Mouse (Mus musculus): ENCODE measurements at regions not wholly inside any gene's neighbourhood (a gene's known extent, or its start where the extent isn't known, plus 50 kb on each side); places are given as distances from the start of the nearest gene placed in this dataset.

DNA sequence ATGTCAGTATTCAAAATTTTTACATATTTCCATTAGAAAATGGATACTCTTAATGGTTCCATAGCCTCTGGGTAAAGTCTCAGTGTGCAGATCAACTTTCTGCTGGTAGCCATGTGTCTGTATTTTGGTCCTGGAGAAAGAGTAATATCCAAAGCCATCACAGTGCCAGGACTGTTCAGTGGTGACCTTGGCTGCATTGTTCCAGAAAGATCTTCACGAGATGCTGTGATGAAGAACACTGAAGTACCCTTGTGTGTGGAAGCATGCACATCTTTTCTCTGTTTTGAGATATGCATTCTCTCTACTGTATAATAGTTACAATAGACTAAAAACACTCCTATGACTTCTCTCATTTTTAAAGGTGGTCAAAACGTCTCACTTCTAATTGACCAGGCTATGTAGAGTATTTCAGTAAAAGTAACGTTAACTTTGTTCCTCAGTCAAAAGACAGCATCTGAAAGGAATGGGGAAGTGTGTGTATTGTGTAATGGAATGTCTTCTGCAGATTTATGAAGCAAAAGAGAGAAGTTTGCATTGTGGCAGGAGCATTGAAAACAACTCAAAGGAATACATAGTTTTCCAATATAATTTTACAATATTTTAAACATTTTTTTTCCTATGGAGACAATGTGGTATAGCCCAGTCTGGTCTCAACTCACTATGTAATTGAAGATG, 192.8 kb upstream of the Negr1 start:
- Histone ChIP-seq H3K27me3 (ENCODE audit: control insufficient read depth, insufficient read depth, low read length) (no peaks in the 10 kb centered on the region), H3K36me3 (ENCODE audit: control insufficient read depth, insufficient read depth, low read length) (no peaks in the 10 kb centered on the region), H3K9ac (replicated peaks; ENCODE audit: low read depth, low read length) (no peak overlapping the region), H3K27ac (ENCODE audit: low read length) (no peak overlapping the region), H3K9me3 (ENCODE audit: control insufficient read depth, low read depth, low read length) (no peaks in the 10 kb centered on the region), H3K4me2 (replicated peaks; ENCODE audit: low read depth, low read length) (no peak overlapping the region), H3K4me1 (ENCODE audit: control insufficient read depth, insufficient read depth, low read length) (no peaks in the 10 kb centered on the region), H3K4me3 (ENCODE audit: low read depth, low read length) (no peak overlapping the region)
- ATAC-seq (ENCODE audit: insufficient number of reproducible peaks, insufficient read depth, low FRiP score, low read depth) = no peak
- 75% methylated on average over 3 of the region's 3 CpGs for WGBS

GRCm38 (mm10) chr3:156376717-156377116, 184.9 kb upstream of the Negr1 start:
- no peaks in the 10 kb centered on the region for H3K9me3 ChIP-seq (ENCODE audit: control insufficient read depth, low read depth, low read length)
- no peak for ATAC-seq (ENCODE audit: insufficient number of reproducible peaks, insufficient read depth, low FRiP score, low read depth)
- no peaks in the 10 kb centered on the region for H3K27me3 ChIP-seq (ENCODE audit: control insufficient read depth, insufficient read depth, low read length)
- H3K4me3 ChIP-seq (ENCODE audit: low read depth, low read length) = no peak overlapping the region
- no peak overlapping the region for H3K27ac ChIP-seq (ENCODE audit: low read length)
- no peaks in the 10 kb centered on the region for H3K4me1 ChIP-seq (ENCODE audit: control insufficient read depth, insufficient read depth, low read length)
- H3K9ac ChIP-seq (replicated peaks; ENCODE audit: low read depth, low read length) = no peak overlapping the region
- no peaks in the 10 kb centered on the region for H3K36me3 ChIP-seq (ENCODE audit: control insufficient read depth, insufficient read depth, low read length)
- no peak overlapping the region for H3K4me2 ChIP-seq (replicated peaks; ENCODE audit: low read depth, low read length)

DNA sequence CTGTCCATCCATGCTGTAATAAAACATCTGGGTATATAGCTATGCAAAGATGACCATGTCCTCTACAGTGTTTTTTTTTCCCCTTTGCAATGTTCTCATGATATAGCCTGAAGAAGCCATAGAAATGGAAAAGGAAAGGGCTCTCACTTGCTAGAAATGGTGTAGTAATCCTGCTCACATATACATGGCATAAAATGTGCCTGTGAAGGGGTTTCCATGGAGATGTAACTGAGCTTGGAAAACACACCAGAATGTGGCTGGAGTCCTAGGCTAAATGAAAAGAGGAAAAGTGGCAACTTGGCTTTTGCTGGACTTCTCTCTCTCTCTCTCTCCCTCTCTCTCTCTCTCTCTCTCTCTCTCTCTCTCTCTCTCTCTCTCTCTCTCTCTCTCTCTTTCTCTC, 178.7 kb upstream of the Negr1 start:
- no peak for ATAC-seq (ENCODE audit: insufficient number of reproducible peaks, insufficient read depth, low FRiP score, low read depth)
- H3K4me3 ChIP-seq (ENCODE audit: low read depth, low read length) = no peak overlapping the region
- no peak overlapping the region for H3K27ac ChIP-seq (ENCODE audit: low read length)
- H3K27me3 ChIP-seq (ENCODE audit: control insufficient read depth, insufficient read depth, low read length) = no peaks in the 10 kb centered on the region
- no peak overlapping the region for H3K9ac ChIP-seq (replicated peaks; ENCODE audit: low read depth, low read length)
- H3K36me3 ChIP-seq (ENCODE audit: control insufficient read depth, insufficient read depth, low read length) = no peaks in the 10 kb centered on the region
- no peak overlapping the region for H3K4me2 ChIP-seq (replicated peaks; ENCODE audit: low read depth, low read length)
- no peaks in the 10 kb centered on the region for H3K4me1 ChIP-seq (ENCODE audit: control insufficient read depth, insufficient read depth, low read length)
- H3K9me3 ChIP-seq (ENCODE audit: control insufficient read depth, low read depth, low read length) = no peaks in the 10 kb centered on the region

DNA sequence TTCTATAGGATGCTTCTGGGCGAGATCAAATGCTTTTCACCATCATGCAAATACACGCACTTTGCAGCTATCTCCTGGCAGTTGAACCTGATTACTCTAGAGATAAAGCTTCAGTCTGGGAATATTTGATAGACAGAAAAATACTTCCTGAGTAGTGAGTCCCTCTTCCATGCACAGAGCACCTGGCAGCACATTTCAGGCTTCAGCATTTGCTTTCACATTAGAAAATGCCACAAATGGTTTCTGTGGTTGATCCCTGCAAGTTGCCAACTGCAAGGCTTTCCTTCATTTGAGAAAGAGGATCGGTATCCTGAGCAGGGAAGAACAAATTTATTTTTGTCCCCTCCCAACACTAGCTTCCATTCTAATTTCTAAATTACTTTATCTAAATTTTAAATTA, 155.5 kb upstream of the Negr1 start:
- WGBS = 81% methylated on average over 3 of the region's 3 CpGs
- H3K27ac ChIP-seq (ENCODE audit: low read length) = no peak overlapping the region
- no peak for ATAC-seq (ENCODE audit: insufficient number of reproducible peaks, insufficient read depth, low FRiP score, low read depth)

GRCm38 (mm10) chr3:156407112-156407511, 154.5 kb upstream of the Negr1 start:
- no peak overlapping the region for H3K9ac ChIP-seq (replicated peaks; ENCODE audit: low read depth, low read length)

More for the DNA sequence above, 155.5 kb upstream of the Negr1 start:
- Histone ChIP-seq H3K9ac (replicated peaks; ENCODE audit: low read depth, low read length) (no peak overlapping the region), H3K9me3 (ENCODE audit: control insufficient read depth, low read depth, low read length) (no peaks in the 10 kb centered on the region), H3K4me3 (ENCODE audit: low read depth, low read length) (no peak overlapping the region), H3K4me2 (replicated peaks; ENCODE audit: low read depth, low read length) (no peak overlapping the region), H3K36me3 (ENCODE audit: control insufficient read depth, insufficient read depth, low read length) (no peaks in the 10 kb centered on the region), H3K27me3 (ENCODE audit: control insufficient read depth, insufficient read depth, low read length) (no peaks in the 10 kb centered on the region), H3K4me1 (ENCODE audit: control insufficient read depth, insufficient read depth, low read length) (no peaks in the 10 kb centered on the region)

DNA sequence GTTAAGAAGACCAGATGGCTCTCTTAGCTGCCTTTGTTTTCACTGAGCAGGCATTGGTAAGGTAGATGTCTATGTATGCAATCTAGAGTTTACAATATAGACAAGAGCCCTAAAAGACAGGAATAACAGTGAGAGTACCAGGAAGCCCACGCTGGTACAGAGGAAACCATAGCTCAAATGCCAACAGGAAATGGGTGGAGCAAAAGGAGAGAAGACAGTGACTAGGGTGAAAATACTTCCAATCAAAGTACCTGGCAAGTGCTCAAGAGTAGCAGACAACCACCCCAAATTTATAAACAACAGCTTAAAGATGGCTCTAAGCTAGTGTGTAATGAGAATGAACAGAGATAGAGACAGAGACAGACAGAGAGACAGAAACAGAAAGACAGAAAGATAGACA, 151.5 kb upstream of the Negr1 start:
- H3K4me3 ChIP-seq (ENCODE audit: low read depth, low read length) = no peak overlapping the region
- WGBS = 48% methylated on average over 1 of the region's 1 CpGs
- no peak overlapping the region for H3K9ac ChIP-seq (replicated peaks; ENCODE audit: low read depth, low read length)
- H3K27ac ChIP-seq (ENCODE audit: low read length) = no peak overlapping the region
- no peaks in the 10 kb centered on the region for H3K36me3 ChIP-seq (ENCODE audit: control insufficient read depth, insufficient read depth, low read length)
- H3K4me1 ChIP-seq (ENCODE audit: control insufficient read depth, insufficient read depth, low read length) = no peaks in the 10 kb centered on the region
- no peaks in the 10 kb centered on the region for H3K9me3 ChIP-seq (ENCODE audit: control insufficient read depth, low read depth, low read length)
- no peaks in the 10 kb centered on the region for H3K27me3 ChIP-seq (ENCODE audit: control insufficient read depth, insufficient read depth, low read length)
- ATAC-seq (ENCODE audit: insufficient number of reproducible peaks, insufficient read depth, low FRiP score, low read depth) = no peak
- H3K4me2 ChIP-seq (replicated peaks; ENCODE audit: low read depth, low read length) = no peak overlapping the region

More at GRCm38 (mm10) chr3:156407112-156407511, 154.5 kb upstream of the Negr1 start:
- Histone ChIP-seq H3K27ac (ENCODE audit: low read length) (no peak overlapping the region), H3K4me1 (ENCODE audit: control insufficient read depth, insufficient read depth, low read length) (no peaks in the 10 kb centered on the region), H3K4me2 (replicated peaks; ENCODE audit: low read depth, low read length) (no peak overlapping the region), H3K27me3 (ENCODE audit: control insufficient read depth, insufficient read depth, low read length) (no peaks in the 10 kb centered on the region), H3K36me3 (ENCODE audit: control insufficient read depth, insufficient read depth, low read length) (no peaks in the 10 kb centered on the region), H3K9me3 (ENCODE audit: control insufficient read depth, low read depth, low read length) (no peaks in the 10 kb centered on the region), H3K4me3 (ENCODE audit: low read depth, low read length) (no peak overlapping the region)
- no peak for ATAC-seq (ENCODE audit: insufficient number of reproducible peaks, insufficient read depth, low FRiP score, low read depth)
- WGBS = 80% methylated on average over 2 of the region's 2 CpGs

DNA sequence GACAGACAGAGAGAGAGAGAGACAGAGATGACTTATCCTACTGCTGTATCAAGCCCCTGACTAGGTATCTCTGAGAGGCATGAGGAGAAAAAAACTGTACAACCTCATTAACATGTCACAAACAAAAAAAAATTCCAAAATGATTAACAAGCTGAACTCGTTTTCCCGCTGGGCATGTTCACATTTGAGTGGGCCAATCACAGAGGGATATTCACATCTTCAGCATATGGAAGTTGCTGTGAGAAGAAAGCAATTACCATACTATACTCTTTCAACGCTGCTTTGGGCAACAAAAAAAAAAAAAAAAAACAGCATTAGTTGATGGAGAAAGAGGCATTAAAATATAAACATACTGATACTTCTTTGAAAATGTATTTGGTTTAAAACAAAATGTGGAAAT, 148.8 kb upstream of the Negr1 start:
- no peaks in the 10 kb centered on the region for H3K4me1 ChIP-seq (ENCODE audit: control insufficient read depth, insufficient read depth, low read length)
- no peak overlapping the region for H3K9ac ChIP-seq (replicated peaks; ENCODE audit: low read depth, low read length)
- whole genome bisulfite sequencing = 80% methylated on average over 3 of the region's 3 CpGs
- H3K36me3 ChIP-seq (ENCODE audit: control insufficient read depth, insufficient read depth, low read length) = no peaks in the 10 kb centered on the region
- no peak overlapping the region for H3K4me3 ChIP-seq (ENCODE audit: low read depth, low read length)
- no peak for ATAC-seq (ENCODE audit: insufficient number of reproducible peaks, insufficient read depth, low FRiP score, low read depth)
- H3K27ac ChIP-seq (ENCODE audit: low read length) = no peak overlapping the region
- no peaks in the 10 kb centered on the region for H3K27me3 ChIP-seq (ENCODE audit: control insufficient read depth, insufficient read depth, low read length)
- H3K9me3 ChIP-seq (ENCODE audit: control insufficient read depth, low read depth, low read length) = no peaks in the 10 kb centered on the region
- no peak overlapping the region for H3K4me2 ChIP-seq (replicated peaks; ENCODE audit: low read depth, low read length)

DNA sequence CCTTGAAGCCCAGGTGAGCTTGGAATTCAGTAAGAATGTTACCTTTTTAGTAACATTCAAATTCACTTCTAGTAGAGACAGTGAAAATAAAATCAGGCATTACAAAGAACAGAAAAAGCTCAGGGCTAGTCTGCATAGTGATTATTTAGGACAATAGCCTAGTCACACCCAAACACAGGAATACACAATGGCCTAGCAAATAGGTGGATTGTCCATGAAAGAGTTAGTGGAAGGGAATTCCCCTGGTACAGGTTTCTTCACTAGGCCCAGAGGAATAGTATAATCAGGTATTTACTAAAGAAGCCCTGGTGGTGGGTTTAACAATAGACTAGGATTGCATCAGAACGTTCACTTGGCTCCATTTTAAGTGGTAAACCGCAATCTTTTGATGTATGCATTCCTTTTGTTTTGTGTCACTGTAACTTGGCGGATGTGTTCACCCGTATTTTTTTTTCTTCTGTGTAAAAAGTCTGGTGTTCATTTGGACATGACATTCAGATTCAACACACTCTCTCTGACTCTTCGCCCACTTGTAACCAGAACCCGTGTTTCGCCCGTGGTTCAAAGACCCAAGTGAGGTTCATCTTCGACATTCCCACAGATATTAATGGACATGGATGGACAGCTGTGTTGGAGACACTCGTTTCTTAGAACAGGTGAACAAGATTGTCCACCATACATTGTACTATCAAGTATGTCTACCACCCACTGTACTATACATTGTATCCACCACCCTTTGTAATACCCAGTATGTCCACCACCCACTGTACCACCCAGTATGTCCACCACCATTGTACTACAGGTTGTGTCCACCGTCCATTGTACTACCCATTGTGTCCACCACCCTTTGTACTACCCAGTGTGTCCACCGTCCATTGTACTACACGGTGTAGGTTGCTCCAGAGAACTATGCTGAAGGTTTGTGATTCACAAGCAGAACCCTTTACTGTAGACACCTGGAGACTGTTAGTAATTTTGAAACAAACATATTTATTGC, 146.9 kb upstream of the Negr1 start:
- Histone ChIP-seq H3K4me1 (ENCODE audit: control insufficient read depth, insufficient read depth, low read length) (no peaks in the 10 kb centered on the region), H3K4me2 (replicated peaks; ENCODE audit: low read depth, low read length) (no peak overlapping the region), H3K4me3 (ENCODE audit: low read depth, low read length) (no peak overlapping the region), H3K27me3 (ENCODE audit: control insufficient read depth, insufficient read depth, low read length) (no peaks in the 10 kb centered on the region), H3K27ac (ENCODE audit: low read length) (no peak overlapping the region), H3K9ac (replicated peaks; ENCODE audit: low read depth, low read length) (no peak overlapping the region), H3K9me3 (ENCODE audit: control insufficient read depth, low read depth, low read length) (no peaks in the 10 kb centered on the region), H3K36me3 (ENCODE audit: control insufficient read depth, insufficient read depth, low read length) (no peaks in the 10 kb centered on the region)
- ATAC-seq (ENCODE audit: insufficient number of reproducible peaks, insufficient read depth, low FRiP score, low read depth) = no peak
- 90% methylated on average over 13 of the region's 13 CpGs for WGBS

All from stomach, embryonic 14.5 days (tissue).